Mouse (Mus musculus) colon, adult 2 months (tissue): ENCODE measurements around the gene Arl10. TPM values are rescaled to one million over a fixed set of nuclear protein-coding genes. Genes with fewer than 3 reads are reported as not detected.

Source experiments
- polyA plus RNA-seq: library from polyadenylated mRNA; depleted of rRNA; stranded (reverse); fragments of >200 nt; gene quantifications from 2 replicates; pipeline ENCODE4 v1.2.3, GENCODE M21; 2012; rRNA removed

Arl10 gene
- polyA plus RNA-seq: 29.1 and 31.1 TPM in 2 replicates

GRCm38 (mm10) chr13:54574854-54575481 is at the start of gene Arl10:
Gene Arl10 (plus strand): TSS chr13:54575015.

DNA sequence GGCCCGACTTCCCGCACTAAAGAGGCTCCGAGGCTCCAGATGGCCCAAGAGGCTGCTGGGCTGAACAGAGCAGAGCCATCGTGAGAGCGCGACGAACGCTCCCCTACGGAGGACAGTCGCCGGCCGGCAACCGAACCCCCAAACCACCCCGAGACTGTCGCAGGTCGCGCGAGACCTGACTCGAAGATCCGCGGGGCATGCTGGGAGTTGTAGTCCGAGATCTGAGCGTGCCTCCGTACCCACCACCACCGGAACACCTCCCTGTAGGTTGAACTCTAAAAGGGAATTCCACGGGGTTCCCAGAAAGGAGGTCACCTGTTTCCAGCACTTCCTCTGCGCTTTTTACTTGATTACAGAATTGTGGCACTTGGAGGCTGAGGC is 9.6 kb upstream of the Arl10 start, which contains the start of gene 4833439L19Rik:
TSS of gene 4833439L19Rik (minus strand) at position 235 of the 381 bp plus-strand sequence.

DNA sequence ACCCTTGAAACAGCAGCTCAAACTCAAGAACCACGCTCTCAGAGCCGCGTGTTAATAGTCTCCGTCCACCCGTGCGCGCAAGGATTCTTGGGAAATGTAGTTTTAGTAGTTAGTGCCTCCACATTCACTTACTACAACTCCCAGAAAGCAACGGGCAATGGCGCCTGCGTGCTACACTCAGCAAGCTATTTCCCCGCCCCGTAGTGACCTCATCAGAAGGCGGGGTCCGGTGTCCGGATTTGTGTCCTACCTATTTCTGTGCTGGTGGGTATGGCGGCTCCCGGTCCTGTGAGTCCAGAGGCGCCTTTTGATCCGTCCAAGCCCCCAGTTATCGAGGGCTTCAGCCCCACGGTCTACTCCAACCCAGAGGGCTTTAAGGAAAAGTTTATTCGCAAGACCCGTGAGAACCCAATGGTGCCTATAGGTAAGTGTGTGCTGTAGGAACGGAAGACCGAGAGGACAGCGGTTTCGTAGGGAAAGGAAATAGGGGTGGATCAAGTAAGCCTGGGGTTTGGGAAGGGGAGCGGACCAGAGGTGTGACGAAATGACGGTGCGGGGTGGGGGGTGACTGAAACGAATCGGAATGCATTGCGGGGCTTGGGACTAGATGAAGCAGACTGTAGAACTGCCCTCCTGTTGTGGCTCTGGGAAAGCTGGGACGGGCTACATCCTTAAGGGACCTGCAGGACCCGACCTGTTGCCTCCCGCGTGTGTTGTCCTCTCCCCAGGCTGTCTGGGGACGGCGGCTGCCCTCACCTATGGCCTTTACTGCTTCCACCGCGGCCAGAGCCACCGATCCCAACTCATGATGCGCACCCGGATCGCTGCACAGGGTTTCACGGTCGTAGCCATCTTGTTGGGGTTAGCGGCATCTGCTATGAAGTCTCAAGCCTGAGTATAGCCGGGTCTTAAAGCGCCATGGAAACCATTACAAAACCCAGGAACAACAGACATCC is 15.5 kb downstream of the Arl10 start, which contains the start of the genes Nop16 and Higd2a:
TSS of gene Nop16 (minus strand) at position 95 of the 956 bp plus-strand sequence.
TSS of gene Higd2a (plus strand) at position 212 of the 956 bp plus-strand sequence.

GRCm38 (mm10) chr13:54610972-54611754 is 36.3 kb downstream of the Arl10 start, which contains the start of gene Cltb:
Gene Cltb (minus strand): TSS chr13:54611344.

DNA sequence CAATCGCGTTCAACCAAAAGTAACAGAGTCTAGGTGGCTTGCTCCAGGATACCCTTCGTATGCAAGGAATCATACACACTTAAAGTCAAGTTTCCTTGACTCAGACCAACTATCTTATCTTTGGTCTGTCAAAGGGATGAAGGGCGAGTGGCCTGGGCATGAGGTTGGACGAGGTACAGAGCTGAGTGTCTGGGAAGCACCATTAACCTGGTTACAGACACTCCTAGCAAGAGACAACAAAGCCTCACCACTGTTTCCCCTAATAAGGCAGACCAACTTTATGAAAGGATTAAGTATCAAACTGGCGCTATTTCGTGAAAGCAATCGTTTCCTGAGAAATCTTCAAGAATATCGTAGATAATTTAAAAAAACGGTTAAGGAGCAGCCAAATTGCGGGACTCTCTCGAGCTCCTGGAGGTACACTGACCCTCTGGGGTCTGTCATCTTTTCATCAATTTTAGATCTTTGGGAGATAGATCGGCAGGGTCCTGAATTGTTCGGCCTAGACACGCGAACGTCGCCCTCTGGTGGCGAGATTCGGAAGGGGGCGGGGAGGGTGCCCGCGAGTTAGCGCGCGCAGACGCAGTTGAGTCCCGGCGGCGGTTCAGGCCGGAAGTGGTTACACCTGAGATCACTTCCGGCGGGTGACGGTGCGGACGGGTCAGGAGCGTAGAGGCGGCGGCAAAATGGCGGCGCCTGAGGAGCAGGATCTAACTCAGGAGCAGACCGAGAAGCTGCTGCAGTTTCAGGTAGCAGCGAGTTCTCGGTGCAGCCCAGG is 46.5 kb downstream of the Arl10 start, which contains the start of gene Faf2:
TSS of gene Faf2 (plus strand) at position 630 of the 778 bp plus-strand sequence.

Other genes with a start within 250 kb of the Arl10 start
- gene Cplx2, start 203.7 kb upstream of the Arl10 start, polyA plus RNA-seq: 7.5 and 9.3 TPM in 2 replicates
- 30.3 and 38.6 TPM in 2 replicates for gene Thoc3, start 106.2 kb upstream of the Arl10 start, polyA plus RNA-seq
- gene Simc1, start 71.2 kb upstream of the Arl10 start, polyA plus RNA-seq: 2.8 and 4.6 TPM in 2 replicates
- gene 4833439L19Rik, start 9.6 kb upstream of the Arl10 start, polyA plus RNA-seq: 143 and 174 TPM in 2 replicates
- gene Nop16, start 15.1 kb downstream of the Arl10 start, polyA plus RNA-seq: 6.7 and 9.2 TPM in 2 replicates
- gene Higd2a, start 15.2 kb downstream of the Arl10 start, polyA plus RNA-seq: 270 and 271 TPM in 2 replicates
- gene Cltb, start 36.3 kb downstream of the Arl10 start, polyA plus RNA-seq: 124 and 148 TPM in 2 replicates
- 18.1 and 20.7 TPM in 2 replicates for gene Faf2, start 46.8 kb downstream of the Arl10 start, polyA plus RNA-seq
- gene Rnf44, start 118.9 kb downstream of the Arl10 start, polyA plus RNA-seq: 362 and 376 TPM in 2 replicates
- 295 and 365 TPM in 2 replicates for gene Cdhr2, start 126.4 kb downstream of the Arl10 start, polyA plus RNA-seq
- gene Gprin1, start 174.9 kb downstream of the Arl10 start, polyA plus RNA-seq: 0.62 and 0.85 TPM in 2 replicates
- gene Sncb, start 191.6 kb downstream of the Arl10 start, polyA plus RNA-seq: 1.9 and 2.4 TPM in 2 replicates
- not detected in 2 replicates for gene Eif4e1b, start 209.0 kb downstream of the Arl10 start, polyA plus RNA-seq
- 12.3 and 22.9 TPM in 2 replicates for gene Tspan17, start 214.4 kb downstream of the Arl10 start, polyA plus RNA-seq